In the genomic region with DNA sequence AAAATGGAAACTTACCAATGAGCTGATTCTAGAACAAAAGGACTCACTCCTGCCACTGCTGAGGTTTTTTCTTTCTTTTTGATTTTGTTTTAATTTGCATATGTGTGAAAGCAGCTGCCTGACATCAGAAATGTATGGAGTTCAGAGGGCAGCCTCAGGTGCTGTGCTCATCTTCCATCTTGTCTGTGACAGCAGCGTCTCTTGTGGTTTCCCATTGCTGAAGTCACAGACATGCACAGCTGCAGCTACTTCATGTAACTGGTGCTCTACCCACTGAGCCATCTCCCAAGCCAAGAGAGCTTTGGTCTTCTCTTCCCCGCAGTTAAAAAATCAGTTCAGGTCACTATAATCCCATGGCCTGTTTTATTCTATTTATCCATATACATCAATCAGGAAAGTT, we compare ENCODE assay signal across 26 mouse cellular contexts.
DNase-seq lines count a peak whose midpoint lies in the region; ATAC-seq lines count a peak whose summit lies in the region.
"Had no signal": no experiment of that assay in that cellular context is flagged by ENCODE, and none has a peak within 500 bp of the region (broad histone marks: within the 10 kb centered on the region; RNA-seq: fewer than 3 reads in every experiment).

No protein-coding gene starts in this region.

- no peak for ATAC-seq in CD4-positive, CD25-positive, alpha-beta regulatory T cell, adult 4 months
- ATAC-seq in inflammation-experienced regulatory T-cells, adult 6 months = peak; percentile 25
- no peak for ATAC-seq in hindbrain, embryonic 14.5 days (ENCODE audit: low FRiP score)
- ATAC-seq in hindbrain, embryonic 13.5 days (ENCODE audit: low FRiP score) = no peak
- ATAC-seq: forebrain, embryonic 13.5 days; intestine, postnatal 0 days; midbrain, embryonic 15.5 days had no signal

- H3K9ac ChIP-seq in hindbrain, embryonic 14.5 days = no peak overlapping the region
- H3K9ac ChIP-seq in hindbrain, embryonic 13.5 days = no peak overlapping the region
- H3K9ac ChIP-seq: forebrain, embryonic 13.5 days; heart, embryonic 15.5 days; liver, embryonic 14.5 days; lung, embryonic 14.5 days; midbrain, embryonic 15.5 days had no signal

- no peak overlapping the region for H3K4me3 ChIP-seq in hindbrain, embryonic 14.5 days (replicated peaks; ENCODE audit: low read length)
- H3K4me3 ChIP-seq in hindbrain, embryonic 13.5 days = no peak overlapping the region
- H3K4me3 ChIP-seq: forebrain, embryonic 13.5 days; heart, embryonic 10.5 days; heart, embryonic 15.5 days; midbrain, embryonic 15.5 days had no signal

- no peaks in the 10 kb centered on the region for H3K36me3 ChIP-seq in hindbrain, embryonic 14.5 days (replicated peaks; ENCODE audit: control insufficient read depth, insufficient read depth)
- H3K36me3 ChIP-seq in hindbrain, embryonic 13.5 days = no peaks in the 10 kb centered on the region
- H3K36me3 ChIP-seq: heart, embryonic 10.5 days; heart, embryonic 15.5 days; midbrain, embryonic 15.5 days had no signal

- no peaks in the 10 kb centered on the region for H3K27me3 ChIP-seq in hindbrain, embryonic 14.5 days (ENCODE audit: control insufficient read depth, insufficient read depth, low read length)
- H3K27me3 ChIP-seq in hindbrain, embryonic 13.5 days = no peaks in the 10 kb centered on the region
- H3K27me3 ChIP-seq: forebrain, embryonic 13.5 days; heart, embryonic 15.5 days; midbrain, embryonic 15.5 days had no signal

- no peak overlapping the region for H3K4me2 ChIP-seq in hindbrain, embryonic 14.5 days (replicated peaks)
- no peak overlapping the region for H3K4me2 ChIP-seq in hindbrain, embryonic 13.5 days
- H3K4me2 ChIP-seq: forebrain, embryonic 13.5 days; heart, embryonic 15.5 days; lung, embryonic 14.5 days; midbrain, embryonic 15.5 days had no signal

- no peak overlapping the region for H3K27ac ChIP-seq in hindbrain, embryonic 14.5 days
- no peak overlapping the region for H3K27ac ChIP-seq in hindbrain, embryonic 13.5 days
- H3K27ac ChIP-seq: forebrain, embryonic 13.5 days; heart, embryonic 10.5 days; heart, embryonic 15.5 days; liver, embryonic 14.5 days; midbrain, embryonic 15.5 days had no signal

- no peaks in the 10 kb centered on the region for H3K9me3 ChIP-seq in hindbrain, embryonic 14.5 days (ENCODE audit: control insufficient read depth, low read length)
- H3K9me3 ChIP-seq in hindbrain, embryonic 13.5 days = no peaks in the 10 kb centered on the region
- H3K9me3 ChIP-seq: forebrain, embryonic 13.5 days; G1E; heart, embryonic 10.5 days; heart, embryonic 15.5 days; midbrain, embryonic 15.5 days had no signal

- WGBS in hindbrain, embryonic 14.5 days = 75% methylated on average over 2 of the region's 2 CpGs
- 74% methylated on average over 2 of the region's 2 CpGs for WGBS in hindbrain, embryonic 13.5 days

- no peaks in the 10 kb centered on the region; the same call in 1 of the 2 replicates for H3K4me1 ChIP-seq in hindbrain, embryonic 14.5 days (replicated peaks; ENCODE audit: control insufficient read depth, insufficient read depth, low read length)
- no peaks in the 10 kb centered on the region for H3K4me1 ChIP-seq in hindbrain, embryonic 13.5 days (replicated peaks)

- DNase-seq in CD4-positive, CD25-positive, alpha-beta regulatory T cell, adult 2 months (ENCODE audit: low read depth, low spot score) = peak; percentile 15
- DNase-seq in thymus, postnatal 0 days (ENCODE audit: low spot score) = peak; percentile 90
- peak; percentile 68 for DNase-seq in thymus, postnatal 4 days
- no peak for DNase-seq in cerebellum, adult 11 months
- no peak for DNase-seq in hindbrain, embryonic 14.5 days (ENCODE audit: low spot score)
- DNase-seq: cerebellum, adult 2 months; cerebellum, postnatal 14 days; gastrocnemius, postnatal 14 days; heart, adult 11 months; kidney, adult 9 months; kidney, postnatal 10 days; layer of hippocampus, adult 9-11 months; liver; lung, embryonic 14.5 days; lung, postnatal 14 days; right cerebral cortex, postnatal 25 days had no signal

Comparison
In these comparisons a context has a peak if more than half of its experiments do, and no peak if none do; other contexts are left out.
1. DNase-seq: peak in CD4-positive, CD25-positive, alpha-beta regulatory T cell, adult 2 months (single experiment), thymus, postnatal 0 days (single experiment) and thymus, postnatal 4 days (single experiment); none in cerebellum, adult 11 months (single experiment) and hindbrain, embryonic 14.5 days (single experiment).